Mouse (Mus musculus) liver, embryonic 14.5 days (tissue): ENCODE results near the gene Tdg.

Experiments
- CTCF ChIP-seq: IDR thresholded peaks from 2 replicates; pipeline ENCODE4 v1.5.1; 2016; ENCODE audit warnings: antibody characterized with exemption, low read depth, control low read depth
- EP300 ChIP-seq: IDR thresholded peaks from 2 replicates; pipeline ENCODE4 v1.6.1; 2016; ENCODE audit warnings: antibody characterized with exemption, low read depth

- TF ChIP-seq CTCF = no peak
- no peak for TF ChIP-seq EP300
These were observed 9.5 kb downstream of the Tdg start for GRCm38 (mm10) chr10:82639032-82639698.
